Mouse (Mus musculus) kidney, adult 18-20 months (tissue): ENCODE measurements at regions not wholly inside any gene's neighbourhood (a gene's known extent, or its start where the extent isn't known, plus 50 kb on each side); places are given as distances from the start of the nearest gene placed in this dataset.
A peak's percentile ranks its signal among the peaks of the same experiment; 100 is the strongest.

Experiments
- DNase-seq: peaks from one replicate; pipeline ENCODE4 v3.0.0; 2021

DNA sequence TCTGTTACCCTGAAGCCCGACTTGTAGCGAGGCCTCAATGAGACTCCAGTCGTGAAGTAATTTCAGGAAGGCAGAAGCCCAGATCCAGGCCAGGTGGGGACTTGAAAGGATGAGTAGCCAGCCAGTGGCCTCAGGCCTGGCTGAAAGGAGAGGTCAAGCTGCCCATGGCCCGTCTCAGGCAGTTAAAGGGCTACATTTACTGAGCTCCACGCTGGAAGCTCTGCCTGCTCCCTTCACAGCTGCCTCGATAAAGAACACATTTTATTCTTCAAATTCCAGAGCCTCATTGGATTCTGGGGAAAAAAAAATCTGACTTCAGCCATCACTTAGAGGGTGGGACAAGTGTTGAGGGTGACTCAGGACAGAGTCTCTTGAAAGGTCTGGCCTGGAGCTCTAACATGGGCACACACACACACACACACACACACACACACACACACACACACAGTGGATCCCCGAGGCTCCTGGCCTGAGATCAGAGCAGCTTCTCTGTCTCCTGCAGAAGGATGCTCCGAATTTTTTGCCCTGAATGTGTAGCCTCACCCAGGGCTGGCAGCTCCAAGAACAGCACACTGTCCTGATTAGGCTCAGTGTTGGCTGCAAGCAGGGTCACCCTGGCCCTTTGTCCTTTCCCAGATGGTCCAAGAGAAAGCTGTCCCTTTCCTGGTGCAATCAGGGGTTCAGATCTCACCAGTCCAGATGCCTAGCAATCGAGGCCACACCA, 53.0 kb downstream of the Gadd45g start:
- DNase-seq = no peak

DNA sequence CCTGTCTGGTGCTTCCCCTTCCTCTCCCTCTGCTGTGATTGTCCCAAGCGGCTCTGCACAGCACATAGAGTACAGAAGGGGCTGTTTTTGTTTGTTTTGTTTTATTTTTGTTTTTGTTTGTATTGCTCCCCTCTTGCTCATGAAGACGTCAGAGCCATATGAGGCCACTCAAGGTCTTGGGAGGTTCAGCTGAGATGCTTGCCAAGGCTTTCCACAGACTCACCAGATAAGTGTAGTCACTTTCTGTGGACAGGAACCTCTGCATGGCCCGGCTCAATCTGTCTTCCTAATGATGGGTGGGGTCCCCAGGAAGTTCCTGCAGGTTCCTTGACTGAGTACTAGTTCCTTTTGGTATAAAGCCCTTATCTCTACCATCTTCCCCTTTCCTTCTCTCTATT, 53.6 kb downstream of the Gadd45g start:
- DNase-seq = no peak

DNA sequence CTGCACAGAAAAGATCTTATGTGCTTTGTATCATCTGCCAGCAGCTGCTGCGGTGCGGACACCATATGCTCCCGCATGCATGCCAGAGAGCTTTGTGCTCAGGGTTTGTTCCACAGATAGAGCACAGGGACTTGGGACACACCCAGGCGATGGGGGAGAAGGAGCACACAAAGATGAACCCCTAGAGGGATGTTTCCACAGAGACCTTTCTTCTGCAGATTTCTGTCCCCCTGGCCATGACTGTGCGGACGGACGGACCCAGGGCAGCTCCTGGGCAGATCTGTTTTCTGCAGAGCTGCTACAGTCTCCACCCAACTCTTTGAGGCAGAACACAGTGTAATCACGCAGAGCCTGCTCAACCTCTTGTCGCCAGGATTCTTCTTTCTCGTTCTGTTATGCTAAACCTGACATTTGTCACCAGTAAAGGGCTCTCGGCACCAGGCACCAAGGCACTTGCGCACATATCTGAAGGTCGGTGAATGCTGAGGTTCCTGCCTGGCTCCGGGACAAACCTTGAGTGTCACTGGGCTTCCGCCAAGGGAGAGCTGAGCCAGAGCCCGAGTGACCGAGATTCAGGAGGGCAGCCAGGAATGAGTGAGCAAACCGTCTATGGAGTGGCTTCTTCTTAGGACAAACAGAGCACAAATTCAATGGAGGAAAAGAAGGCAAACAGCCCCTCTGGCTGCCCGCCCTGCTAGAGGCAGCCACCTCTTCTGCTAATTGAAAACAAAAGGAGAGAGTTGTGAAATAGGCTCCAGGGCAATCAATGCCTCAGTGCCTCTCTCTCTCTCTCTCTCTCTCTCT, 56.2 kb downstream of the Gadd45g start:
- peak; percentile 87 for DNase-seq

DNA sequence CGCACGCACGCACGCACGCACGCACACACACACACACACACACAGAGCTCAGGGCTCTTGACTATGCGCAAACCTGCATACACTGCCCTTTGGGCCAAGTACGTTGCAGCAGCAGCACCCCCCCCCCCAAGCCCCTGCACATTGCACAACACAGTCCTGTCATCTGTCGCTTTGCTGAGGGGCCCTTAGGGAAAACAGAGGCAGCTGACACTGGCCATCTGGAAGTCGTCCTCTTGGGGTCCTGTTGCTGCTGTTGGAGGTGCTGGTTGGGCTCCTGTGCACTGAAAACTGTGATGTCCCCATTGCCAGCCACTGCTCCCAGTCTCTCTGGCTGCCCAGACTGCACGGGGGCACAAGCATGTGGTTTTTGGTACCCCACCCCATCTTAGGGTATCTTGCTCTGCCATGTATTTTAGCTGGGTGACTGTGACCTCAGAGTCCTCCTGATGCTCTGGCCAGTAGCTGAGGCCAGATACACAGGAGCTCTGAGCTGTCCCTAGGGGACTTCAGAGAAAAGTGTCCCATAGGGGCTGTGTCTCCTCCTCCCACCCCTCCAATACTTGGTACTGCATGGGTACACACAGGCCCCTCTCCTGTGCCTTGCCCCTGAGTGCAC, 57.0 kb downstream of the Gadd45g start:
- no peak for DNase-seq

DNA sequence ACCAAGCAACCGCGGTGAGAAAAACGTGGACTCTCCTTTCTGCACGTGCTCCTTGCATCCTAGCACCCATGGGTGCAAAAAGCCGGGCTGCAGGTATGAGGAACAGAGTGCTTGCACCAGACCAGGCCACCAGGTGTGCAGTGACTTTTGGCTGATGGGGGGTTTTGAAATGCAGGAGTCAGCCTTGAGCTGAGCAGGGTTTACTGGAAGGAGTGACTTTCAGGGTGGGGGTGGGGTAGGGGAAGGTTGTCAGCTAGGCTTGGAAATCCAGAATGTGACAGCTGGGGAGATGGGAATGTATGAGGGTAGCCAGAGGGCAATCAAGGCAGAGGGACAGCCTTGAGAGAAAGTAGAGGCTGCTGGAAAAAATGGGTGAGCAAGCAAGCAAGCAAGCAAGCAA, 58.8 kb downstream of the Gadd45g start:
- DNase-seq = no peak

DNA sequence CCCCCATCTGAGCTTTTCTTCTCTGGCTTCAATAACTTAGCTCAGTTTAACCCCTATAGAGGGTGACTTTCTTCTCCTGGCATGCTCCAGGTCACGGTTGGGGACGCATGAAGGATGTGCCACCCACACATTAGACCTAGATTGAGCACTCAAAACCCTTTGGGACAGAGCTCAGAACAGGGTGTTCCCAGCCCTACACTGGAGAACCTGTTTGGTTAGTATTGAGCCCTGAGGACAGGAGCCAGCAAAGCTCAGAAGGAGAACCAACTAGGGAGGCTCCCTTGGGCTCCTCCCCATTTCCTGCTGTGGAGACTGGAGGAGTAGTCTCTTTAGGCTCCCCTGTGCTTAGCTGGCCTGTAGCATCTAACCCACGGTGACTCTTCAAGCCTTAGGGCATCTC, 59.6 kb downstream of the Gadd45g start:
- DNase-seq = peak; percentile 76

DNA sequence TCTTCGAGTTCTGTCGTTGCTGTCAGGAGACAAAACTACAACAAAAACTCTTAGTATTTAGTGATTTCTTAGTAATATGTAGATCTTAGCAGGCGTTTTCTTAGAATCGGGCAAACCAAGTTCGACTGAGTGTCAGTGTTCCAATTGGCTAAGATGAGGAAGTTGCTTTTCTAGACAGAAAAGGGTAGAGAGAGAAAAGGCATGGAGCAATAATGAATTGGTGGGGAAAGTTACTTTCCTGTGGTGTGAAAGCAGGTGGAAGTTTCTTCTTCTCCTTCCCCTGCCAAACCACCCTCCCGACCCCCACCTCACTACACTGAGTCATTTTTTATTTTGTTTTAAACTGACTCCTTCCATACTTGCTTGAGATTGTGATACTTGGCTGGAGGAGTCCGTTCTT, 62.0 kb downstream of the Gadd45g start:
- no peak for DNase-seq

DNA sequence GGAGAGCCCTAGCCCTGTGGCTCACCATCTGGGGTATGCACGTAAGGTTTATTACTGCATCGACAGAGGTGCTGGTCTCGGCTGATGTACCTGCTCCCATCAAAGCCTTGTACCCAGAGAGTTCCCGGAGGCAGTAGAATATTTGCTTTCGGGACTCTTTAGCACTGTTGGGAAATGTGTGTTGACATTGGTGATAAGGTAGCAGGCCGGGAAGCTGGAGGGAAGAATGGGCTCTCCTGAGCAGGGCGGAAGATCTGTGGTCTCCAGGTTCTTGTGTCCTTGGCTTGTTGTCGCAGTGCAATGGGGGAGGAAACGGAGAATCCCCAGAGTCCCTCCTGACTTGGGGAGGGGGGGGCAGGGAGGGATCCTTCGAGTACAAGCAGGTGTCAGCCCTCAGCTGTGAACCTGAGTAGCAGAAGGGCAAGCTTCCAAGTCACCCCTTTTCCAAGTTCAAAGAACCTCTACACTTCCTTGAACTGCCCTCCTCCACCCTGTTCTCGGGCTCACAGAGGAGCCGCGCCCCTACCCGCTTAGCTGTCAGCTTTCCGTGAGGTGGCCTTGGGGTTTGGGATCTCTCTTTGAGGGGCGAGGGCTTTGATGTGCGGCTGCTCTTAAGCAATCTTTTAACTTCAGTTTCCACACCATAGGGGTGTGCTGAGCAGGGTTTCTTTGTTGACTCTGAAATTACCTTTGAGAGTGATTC, 65.0 kb downstream of the Gadd45g start:
- DNase-seq = no peak

DNA sequence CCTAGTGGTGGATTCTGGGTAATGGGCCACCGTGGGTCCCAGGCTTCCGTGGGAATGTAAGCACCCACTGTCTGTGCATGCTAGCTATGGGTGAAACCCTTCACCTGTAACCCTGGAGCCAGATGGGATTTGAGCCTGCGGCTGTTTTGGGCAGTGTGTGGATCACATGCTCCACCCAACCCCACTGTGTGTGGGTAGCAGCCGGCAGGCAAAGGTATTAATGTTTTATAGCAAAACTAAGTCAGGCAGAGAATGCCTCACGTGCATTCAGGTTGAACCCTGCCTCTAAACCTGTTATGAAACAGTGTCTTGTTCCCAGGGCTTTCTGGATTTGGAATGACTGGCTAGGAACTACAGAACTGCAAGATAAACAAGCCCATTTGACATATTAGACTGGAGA, 66.0 kb downstream of the Gadd45g start:
- DNase-seq = peak; percentile 73

DNA sequence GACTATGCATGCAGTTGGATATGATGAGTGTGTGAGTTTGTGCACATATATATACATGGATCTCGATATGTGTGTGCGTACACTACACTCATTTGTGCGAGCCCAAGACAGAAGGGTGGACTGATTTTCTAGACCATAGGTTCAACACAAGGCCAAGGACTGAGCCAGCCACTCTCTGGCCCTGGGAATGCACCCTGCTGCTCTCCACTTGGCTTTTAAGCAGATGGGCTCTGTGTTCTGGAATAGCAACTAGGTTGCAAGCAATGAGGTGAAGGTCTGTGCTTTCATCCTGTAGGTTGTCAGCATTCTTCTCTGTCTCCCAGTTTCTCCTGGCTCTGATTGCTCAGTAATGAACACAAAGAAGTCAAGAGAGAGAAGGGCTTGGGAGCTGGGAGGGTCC, 66.5 kb downstream of the Gadd45g start:
- no peak for DNase-seq

DNA sequence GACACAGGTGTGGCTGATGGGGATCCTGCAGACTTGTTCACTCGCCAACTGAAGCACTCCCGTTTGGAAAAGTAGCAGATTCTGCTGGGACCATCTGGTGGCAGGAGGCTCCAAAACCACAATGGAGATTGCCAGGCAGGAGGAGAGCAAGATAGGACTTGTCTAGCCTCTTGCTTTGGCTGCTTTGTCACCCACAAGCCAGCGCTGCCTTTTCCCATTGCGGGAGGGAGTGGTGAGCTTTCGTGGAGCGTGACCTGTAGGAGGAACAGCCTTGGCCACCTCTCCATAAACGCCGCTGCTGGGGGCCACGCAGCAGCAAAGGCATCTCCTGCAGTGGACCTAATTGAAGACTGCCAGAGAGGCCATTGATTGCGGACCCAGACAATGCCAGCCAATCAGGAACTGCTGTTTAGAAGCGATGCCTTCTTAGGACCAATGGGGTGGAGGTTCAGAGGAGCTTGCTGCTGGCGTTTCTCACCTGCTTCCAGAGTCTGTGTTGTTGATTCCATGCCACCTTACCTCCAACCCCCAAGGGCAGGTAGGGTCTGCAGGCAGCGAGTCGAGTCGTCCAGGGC, 70.3 kb downstream of the Gadd45g start:
- DNase-seq = no peak

DNA sequence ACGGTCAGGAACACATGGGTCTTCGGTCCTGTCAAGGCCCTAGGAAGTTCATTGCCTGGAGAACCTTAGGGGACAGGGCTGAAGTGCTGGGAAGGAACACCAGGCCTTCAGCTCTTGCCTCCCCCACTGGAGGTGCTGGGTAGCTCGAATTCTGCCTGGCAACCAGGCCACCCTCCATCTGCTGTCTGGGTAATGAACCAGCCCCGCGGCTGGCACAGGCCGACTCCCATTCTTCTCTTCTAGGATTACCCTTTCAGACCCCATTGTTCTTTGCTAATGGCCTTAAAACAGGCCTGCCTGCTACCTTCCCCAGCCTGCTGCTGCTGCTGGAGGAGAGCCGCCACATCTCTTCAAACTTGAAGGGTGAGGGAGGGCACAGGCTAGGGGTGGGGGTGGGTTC, 71.2 kb downstream of the Gadd45g start:
- no peak for DNase-seq

DNA sequence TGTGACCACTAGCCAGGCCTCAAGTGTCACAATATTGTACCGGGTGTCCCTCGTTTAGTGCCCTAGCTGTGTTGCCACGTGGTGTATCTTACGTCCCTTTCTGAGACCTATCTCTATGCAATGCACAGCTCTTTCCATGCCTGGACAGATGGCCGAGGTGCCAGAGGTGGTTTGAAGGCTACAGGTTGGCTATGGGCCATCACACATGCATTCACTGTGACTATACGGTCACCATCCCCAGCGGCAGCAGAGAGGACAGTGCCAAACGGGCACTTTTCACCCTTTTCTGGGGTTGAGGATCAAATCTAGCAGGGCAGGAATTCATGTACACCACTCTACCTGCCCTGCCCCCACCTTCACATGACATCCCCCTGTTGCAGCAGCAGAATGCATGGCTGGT, 71.6 kb downstream of the Gadd45g start:
- no peak for DNase-seq

DNA sequence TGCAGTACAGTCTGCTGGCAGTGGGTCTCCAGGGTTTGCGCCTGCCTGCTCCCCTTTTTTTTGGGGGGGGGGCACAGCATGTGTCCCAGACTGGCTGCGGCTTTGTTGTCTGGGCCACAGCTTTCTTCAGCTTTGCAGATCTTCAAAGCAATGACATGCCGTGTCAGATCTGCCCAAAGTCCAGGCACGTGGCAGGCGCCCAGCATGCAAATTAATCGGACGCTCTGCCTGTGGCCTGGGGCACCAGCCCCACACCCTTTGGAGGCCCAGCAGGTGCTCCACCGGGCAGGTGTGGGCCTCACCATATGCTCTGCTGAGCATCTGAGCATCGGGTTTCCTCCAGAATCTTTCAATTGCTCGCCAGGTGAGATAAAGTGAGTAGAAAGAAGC, 72.3 kb downstream of the Gadd45g start:
- DNase-seq = peak; percentile 64

DNA sequence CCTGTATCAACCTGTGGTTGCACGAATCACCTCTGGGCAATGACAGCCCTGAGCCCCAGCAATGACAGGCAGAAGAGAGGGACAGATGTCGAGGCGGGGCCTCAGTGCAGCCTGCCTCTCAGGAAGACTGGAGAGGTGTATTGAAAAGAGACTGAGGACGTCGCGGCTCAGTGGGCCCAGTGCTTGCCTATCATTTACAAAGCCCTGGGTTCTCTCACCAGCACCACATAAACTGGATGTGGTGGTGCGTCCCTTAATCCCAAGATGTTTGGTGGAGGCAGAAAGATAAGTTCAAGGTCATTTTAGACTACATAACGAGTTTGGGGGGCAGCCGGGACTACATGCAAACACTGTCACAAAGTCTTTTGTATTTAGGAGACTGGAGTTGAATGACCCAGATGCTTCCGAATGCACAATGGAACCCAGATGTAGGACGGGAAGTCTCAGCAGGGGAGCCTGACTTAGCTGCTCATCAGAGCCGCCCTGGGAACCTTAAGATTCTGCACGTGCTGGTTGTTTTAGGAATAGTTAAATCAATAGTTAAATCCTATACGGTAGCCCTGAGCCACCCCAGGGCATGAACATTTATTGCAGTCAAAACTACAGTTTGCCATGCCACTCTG, 72.8 kb downstream of the Gadd45g start:
- DNase-seq = no peak

DNA sequence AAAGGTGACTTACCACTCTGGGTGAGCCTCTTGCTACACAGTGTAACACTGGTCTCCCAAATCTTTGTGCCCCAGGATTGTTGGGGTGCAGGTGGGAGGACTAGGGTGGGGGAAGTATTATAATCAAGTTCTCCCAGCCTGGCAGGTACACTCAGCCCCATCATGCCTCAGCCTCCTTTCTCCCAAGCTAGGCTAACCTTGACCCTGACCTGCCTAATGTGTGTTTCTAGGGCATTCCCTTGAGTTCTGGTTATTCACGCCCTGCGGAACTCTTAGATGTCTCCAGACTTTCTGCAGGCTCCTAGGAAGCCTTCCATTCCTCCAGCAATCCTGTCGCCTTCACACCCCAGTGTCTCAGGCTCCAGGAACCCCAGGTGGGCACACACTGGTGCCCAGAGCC, 73.5 kb downstream of the Gadd45g start:
- DNase-seq = no peak

DNA sequence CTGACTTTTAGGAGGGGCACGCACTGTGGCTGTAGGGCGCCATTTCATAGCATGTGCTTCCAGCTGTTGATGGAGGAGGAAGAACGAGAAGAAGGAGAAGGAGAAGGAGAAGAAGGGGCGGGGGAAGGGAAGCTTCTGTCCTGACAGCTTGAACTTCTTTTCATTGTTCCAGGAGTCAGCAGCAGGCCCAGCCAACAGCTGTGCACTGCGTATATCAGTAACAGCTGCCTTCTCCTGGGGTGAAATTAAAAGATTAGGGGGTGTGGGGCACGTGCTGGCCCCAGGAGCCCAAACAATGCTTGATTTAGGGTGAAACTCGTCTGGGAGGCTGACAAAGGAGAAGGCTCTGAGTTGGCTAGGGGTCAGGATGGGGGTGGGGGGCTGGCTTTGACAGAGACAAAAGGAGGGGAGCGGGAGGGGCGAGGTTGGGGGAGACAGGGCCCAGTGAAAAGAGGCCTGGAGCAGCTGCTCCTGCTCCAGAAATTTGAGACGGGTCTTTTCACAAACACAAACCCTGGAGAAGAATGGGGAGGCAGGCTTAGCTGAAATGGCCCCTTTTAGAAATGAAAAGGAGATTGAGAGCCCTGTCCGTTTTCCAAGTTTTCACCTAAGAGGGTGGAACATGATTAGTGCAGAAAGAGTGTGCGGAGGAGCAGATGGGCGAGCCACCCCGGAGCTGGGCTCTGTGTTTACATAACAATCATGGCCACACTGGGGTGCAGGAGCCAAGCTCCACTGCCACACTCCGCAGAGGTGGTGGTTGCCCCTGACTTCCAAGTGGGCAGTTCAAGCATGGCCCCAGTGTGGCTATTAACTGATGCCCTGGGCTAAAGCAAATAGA, 74.3 kb downstream of the Gadd45g start:
- no peak for DNase-seq

DNA sequence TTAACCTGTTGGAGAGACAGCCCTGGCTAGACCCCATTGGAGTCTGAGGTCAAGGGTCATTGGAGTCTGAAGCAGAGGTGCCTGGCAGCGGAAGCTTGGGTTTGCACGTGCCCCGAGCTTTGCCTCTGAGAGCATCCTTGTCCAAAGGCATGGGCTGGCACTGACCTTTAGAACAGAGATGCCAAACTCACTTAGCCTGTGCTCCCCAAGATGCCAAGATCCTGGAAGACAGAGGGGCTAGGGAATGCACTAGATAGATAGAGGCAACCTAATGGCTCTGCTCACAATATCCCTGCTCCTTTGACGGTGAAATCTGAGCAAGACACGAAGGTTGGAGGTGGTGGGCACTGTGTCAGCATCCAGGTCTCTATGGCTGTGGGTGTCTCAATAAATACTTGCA, 75.1 kb downstream of the Gadd45g start:
- DNase-seq = no peak

DNA sequence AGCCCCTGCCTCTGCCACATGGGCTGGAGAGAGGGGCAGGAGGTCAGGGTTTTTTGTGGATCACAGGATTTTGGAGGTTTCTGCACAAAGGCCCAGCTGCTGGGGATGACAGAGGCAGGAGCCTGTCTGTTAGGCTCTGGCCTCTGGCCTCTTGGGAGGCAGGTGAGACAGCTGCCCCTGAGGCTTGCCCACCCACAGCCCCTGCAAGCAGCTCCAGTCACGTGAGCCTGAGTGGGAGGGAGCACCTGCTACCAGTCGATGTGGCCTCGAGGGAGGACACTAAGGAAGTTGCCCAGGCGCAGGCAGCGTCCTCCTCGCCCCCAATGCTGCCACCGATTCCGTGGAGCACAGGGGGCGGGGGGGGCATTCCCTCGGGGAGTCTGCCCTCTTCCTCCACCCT, 80.3 kb downstream of the Gadd45g start:
- no peak for DNase-seq

DNA sequence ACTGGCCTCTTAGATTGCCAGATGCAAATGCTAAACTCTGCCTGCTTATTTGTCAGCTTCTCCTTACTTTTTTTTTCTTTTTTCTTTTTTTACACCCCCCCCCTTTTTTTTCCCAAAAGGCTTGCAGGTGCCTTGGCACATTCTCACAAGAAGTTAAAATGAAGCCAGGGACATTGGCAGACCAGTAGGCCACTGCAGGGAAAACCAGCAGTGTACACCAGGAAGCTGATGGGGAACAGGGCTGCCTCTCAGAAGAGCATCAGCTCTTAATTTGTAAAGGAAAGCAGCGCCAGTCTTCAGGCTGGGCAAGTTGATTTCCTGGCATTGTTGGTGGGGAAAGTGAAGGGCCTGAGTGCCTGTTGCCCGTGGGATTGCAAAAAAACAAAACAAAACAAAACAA, 83.3 kb downstream of the Gadd45g start:
- DNase-seq = no peak

DNA sequence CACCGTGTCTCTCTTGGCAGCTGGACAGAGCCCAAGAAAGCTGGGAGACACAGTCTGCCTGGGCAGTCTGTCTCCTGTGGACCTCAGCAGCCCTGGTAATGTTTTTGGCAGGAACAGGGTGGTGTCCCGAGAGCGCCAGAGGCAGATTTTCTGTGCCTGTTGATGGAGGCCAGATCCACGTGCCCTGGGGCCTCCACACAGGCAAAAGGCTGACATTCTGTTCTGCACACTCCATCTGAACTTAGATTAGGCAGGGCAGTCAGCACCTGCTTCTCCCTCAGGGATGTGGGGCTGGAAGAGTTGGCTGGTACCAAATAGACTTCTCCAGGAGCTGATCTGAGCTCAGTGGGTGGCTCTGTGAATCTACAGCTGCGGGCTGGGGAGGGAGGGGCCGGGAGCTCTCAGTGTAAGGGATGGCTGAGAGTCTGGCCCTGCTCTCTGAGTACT, 83.8 kb downstream of the Gadd45g start:
- DNase-seq = peak; percentile 42

DNA sequence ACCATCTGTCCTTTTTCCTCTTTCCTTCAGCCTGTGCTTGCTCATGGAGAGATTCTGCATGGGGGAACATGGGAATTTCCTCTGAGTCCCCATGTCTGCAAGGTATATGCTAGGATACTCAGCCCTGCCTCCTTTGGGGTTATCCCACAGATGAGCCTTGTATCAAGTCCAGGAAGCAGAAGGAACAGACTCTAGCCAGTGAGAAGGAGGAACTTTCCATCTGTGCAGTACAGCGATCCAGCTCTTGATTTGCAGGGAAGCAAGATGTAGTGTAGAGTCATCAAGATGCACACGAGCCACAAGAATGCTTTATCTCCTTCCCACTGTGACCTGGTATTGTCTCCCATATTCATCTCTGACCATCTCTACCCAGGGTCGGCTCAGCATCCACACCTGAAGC, 84.5 kb downstream of the Gadd45g start:
- no peak for DNase-seq
